Mouse (Mus musculus) thymus, postnatal 0 days (tissue): ENCODE data around the gene Patl2. TPM values are rescaled to one million over a fixed set of nuclear protein-coding genes. Genes with fewer than 3 reads are reported as not detected.
"Not testable (repeated sequence)": the region's sequence is repeated elsewhere in the genome, so short reads cannot be mapped to it uniquely, and the experiment has no call there.

ENCODE experiments used
- DNase-seq: peaks from one replicate; pipeline ENCODE4 v3.0.0-alpha.2; 2015; ENCODE audit warnings: low spot score
- polyA plus RNA-seq: library from polyadenylated mRNA; unstranded; fragments of >200 nt; fragmentation: Nextera tagmentation; extraction: Ambion mirVana; gene quantifications from 2 replicates; pipeline ENCODE4 v1.2.1, GENCODE M21; 2015

The Patl2 gene
- polyA plus RNA-seq, 1 experiment from 2014 or later: 2.5 TPM

- no peak for DNase-seq
These were observed 40.2 kb downstream of the Patl2 start for GRCm38 (mm10) chr2:122145756-122146155.

DNA sequence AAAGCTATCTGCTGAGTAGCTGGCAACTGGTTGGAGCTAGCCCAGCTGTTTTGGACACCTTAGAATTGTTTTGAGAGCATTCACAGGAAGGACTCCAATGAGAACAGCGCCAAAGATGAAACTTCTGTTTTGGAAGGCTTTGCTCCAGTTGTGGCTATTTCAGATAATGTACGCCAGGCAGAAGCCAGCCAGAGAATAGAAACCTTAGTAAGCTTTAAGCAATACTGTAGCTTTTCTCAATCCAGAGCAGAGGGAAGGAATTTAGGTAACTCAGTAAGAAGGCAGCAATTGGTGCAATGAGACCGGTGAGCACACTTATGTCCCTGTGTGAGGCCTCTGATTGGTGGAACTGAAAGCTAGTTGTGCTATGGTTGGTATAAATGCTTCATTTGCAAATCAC lies 42.9 kb downstream of the Patl2 start:
- DNase-seq: no peak

GRCm38 (mm10) chr2:122141332-122141967 lies 44.5 kb downstream of the Patl2 start:
- no peak for DNase-seq

- DNase-seq: no peak
These were observed 45.2 kb downstream of the Patl2 start for GRCm38 (mm10) chr2:122140815-122141214.

DNA sequence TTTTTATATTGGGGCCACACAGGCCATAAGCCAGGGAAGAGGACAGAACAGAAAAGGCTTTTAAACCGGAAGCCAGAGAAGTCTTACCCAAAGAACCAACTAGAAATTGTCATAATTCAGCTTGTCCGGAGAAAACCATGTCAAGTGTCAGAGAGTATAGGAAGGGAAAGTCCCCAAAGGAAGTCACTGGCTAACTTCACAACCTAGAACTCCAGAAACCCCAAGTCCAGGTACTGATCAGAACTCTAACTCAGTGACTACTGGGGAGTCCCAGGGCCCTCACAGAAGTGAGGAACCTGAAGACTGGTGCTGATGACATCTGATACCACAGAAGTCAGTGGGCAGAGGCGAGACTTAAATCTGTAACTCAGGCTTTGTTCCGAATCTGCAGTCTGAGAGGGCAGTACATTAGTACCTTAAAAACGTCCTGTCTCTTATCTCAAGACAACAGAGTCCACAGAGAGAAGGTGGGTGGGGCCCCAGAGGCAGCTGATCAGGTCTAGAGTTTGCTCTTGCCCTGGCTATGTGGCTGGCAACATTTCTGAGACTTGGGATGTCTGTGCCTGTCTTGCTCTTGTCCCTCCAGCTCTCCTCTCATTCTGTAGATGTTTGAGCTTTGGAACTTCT lies 48.0 kb downstream of the Patl2 start:
- no peak for DNase-seq

GRCm38 (mm10) chr2:122132618-122133017 lies 53.4 kb downstream of the Patl2 start:
- no peak for DNase-seq

GRCm38 (mm10) chr2:122132078-122132477 lies 53.9 kb downstream of the Patl2 start:
- DNase-seq: no peak

GRCm38 (mm10) chr2:122127635-122128034 lies 58.4 kb downstream of the Patl2 start:
- DNase-seq: no peak

GRCm38 (mm10) chr2:122126765-122127347 lies 59.1 kb downstream of the Patl2 start:
- DNase-seq: peak; percentile 59

GRCm38 (mm10) chr2:122125680-122126572 lies 60.1 kb downstream of the Patl2 start:
- peak; percentile 79 for DNase-seq

DNA sequence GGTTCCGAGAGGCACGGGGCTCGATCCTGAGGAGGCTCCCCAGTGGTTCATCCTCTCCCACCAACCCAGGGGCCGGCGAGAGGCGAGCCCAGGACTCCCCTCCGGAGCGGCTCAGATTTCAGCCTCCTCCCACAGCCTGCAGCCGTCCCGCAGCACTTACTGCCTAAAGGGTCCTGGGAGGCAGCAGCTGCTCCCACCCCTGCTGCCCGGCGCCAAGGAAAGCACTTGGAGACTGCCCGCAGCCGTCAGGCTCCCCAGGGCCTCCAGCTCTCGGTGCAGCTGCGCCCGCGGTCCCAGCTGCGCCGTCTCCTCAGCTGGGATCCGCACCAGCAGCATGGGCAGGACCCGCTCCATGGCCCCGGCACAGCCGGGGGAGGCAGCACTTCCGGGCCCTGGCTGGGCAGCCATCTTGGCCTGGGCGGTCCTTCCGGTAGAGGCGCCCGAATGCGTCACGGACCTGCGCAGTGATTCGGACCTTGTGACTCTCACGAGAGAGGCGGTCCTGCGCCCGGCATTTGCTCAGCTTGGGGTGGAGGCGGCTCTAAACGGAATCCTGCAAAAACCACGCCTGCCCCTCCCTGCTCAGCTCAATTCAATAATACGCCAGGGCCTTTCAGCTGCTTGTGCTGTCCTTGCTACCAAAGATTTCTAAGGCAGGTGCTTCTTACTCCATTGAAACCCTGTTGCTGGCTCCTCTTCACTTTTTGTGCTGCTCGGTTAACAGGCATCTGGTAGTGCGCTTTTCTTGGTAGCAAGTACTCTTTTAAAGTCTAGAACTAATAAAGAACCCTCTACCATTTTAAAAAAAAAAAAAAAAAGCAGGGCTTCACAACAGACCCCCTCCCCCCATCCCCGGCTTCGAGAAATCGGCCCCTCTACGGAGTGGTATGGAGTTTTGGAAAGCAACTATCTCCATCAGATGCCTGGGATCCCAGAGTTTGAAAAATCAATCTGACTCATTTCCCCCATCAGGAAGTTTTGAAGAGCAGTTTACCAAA lies 67.7 kb downstream of the Patl2 start, which contains the start of gene Spg11:
Gene Spg11 (minus strand): TSS at position 426 of the 998 bp plus-strand sequence.
- peak; percentile 97 for DNase-seq

DNA sequence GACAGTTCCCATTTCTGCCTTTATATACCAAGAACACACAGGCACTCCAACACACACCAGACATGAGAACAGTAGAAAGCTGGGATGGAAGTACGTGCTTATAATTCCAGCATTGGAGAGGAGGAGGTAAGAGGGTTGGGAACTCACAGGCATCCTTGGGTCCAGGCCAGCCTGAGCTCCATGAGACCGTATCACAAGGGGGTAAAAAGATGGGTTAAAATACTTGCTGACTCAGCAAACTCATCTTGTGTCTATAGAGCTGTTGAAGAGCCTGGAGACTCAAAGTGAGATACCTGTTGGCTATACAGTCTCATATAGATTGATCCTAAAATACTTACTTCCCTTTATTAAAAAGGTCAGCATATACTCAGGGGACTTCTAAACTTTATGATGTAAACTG lies 69.1 kb downstream of the Patl2 start:
- DNase-seq: no peak

- DNase-seq: no peak
These were observed 76.3 kb downstream of the Patl2 start for GRCm38 (mm10) chr2:122109714-122110113.

DNA sequence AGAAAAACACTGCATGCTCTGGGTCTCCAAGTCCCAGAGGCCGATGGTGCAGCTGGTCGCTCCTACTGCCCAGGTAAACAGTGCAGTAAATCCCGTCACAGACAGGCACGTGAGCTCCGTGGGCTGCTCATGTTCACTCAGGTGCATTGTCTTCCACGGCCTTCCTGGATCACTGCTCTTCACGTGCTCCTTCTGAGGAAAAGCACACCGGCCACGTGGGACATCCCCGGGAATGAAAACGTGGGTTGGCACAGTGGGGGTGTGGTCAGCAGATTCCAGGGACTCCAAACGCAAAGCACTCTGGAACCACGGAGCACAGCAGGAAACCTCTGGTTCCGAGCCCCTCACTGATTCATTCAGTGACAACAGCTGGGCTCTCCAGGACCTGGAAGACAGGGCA lies 77.9 kb downstream of the Patl2 start:
- no peak for DNase-seq

DNA sequence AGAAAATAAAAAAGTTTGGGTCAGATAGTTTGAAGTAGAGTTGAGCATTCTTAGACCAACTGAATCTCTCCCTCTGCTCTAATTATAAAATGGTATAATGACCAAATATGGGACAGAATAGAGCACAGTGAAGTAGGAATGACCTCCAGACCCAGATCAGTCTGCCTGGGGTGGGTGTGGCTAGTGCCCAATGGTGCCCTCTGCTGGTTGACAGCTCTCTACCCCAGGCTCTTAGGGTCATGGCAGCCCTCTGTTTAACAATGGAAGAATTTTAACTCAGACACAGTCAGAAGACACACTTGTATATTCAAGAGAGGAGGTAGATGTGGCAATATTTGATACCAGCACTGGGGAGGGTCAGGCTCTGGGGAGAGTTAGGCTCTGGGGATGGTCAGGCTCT lies 83.9 kb downstream of the Patl2 start:
- peak; percentile 33 for DNase-seq

- not testable (repeated sequence) for DNase-seq
These were observed 88.3 kb downstream of the Patl2 start for GRCm38 (mm10) chr2:122097686-122098085.

- DNase-seq: no peak
These were observed 92.1 kb downstream of the Patl2 start for GRCm38 (mm10) chr2:122093844-122094243.

DNA sequence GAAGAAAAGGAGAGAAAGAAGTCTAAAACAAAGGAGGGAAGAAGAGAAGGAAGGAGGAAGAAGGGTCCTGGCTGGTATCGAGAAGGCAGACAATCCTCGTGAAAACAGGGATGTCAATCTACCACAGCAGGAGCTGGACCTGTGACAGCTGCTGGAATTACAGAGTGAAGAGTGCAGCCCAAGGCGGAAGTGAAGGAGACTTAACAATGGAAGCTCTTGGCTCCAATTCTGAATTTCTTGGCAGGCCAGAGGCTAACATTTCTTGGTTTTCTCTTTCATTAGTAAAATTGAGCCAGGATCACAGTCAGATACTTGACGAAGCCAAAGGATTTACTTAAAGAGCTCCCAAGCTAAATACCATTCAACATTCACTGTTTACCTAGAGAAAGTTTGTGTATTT lies 99.5 kb downstream of the Patl2 start:
- DNase-seq: no peak

- no peak for DNase-seq
These were observed 104.1 kb downstream of the Patl2 start for GRCm38 (mm10) chr2:122081728-122082456.
